Mouse (Mus musculus): ENCODE measurements around the gene Elovl2.

GRCm38 (mm10) chr13:41248751-41249520, 28.7 kb upstream of the Elovl2 start:
- no peak for TF ChIP-seq HCFC1 (IDR thresholded peaks at IDR 0.05; ENCODE audit: borderline replicate concordance, insufficient read depth, low read length)
- TF ChIP-seq ZC3H11A (IDR thresholded peaks at IDR 0.05; ENCODE audit: borderline replicate concordance, low read depth, low read length): no peak
- no peak for TF ChIP-seq MAFK (IDR thresholded peaks at IDR 0.05; ENCODE audit: insufficient read depth, low read depth, low read length)
- no peak for TF ChIP-seq ZNF384 (IDR thresholded peaks at IDR 0.05; ENCODE audit: low read depth, low read length)
- no peak for TF ChIP-seq CHD2 (IDR thresholded peaks at IDR 0.05; ENCODE audit: low read depth, low read length)
